Comparison of ENCODE assay signal across 17 mouse cellular contexts in genomic region chr15:7224151-7224775, GRCm38 (mm10).
DNase-seq lines count a peak whose midpoint lies in the region; ATAC-seq and TF ChIP-seq lines count a peak whose summit lies in the region.
"Had no signal": no experiment of that assay in that cellular context is flagged by ENCODE, and none has a peak within 500 bp of the region (broad histone marks: within the 10 kb centered on the region; RNA-seq: fewer than 3 reads in every experiment).

No protein-coding gene starts in this region.

- no peak overlapping the region for H3K4me2 ChIP-seq in forebrain, embryonic 15.5 days (replicated peaks)
- H3K4me2 ChIP-seq in forebrain, embryonic 12.5 days: no peak overlapping the region
- H3K4me2 ChIP-seq in lung, embryonic 14.5 days: peak overlapping the region; percentile 44; the same call in 1 of the 2 replicates
- H3K4me2 ChIP-seq in neural tube, embryonic 15.5 days: no peak overlapping the region
- H3K4me2 ChIP-seq: limb, embryonic 15.5 days had no signal

- H3K27me3 ChIP-seq in forebrain, embryonic 15.5 days: no peaks in the 10 kb centered on the region
- H3K27me3 ChIP-seq in forebrain, embryonic 12.5 days: no peaks in the 10 kb centered on the region
- H3K27me3 ChIP-seq in lung, embryonic 14.5 days (ENCODE audit: insufficient read depth, low read length): no peaks in the 10 kb centered on the region
- no peaks in the 10 kb centered on the region for H3K27me3 ChIP-seq in heart, adult 2 months (ENCODE audit: control insufficient read depth, insufficient read depth, low read length)
- H3K27me3 ChIP-seq in limb, embryonic 10.5 days (ENCODE audit: low read depth, poor library complexity, severe bottlenecking): no peaks in the 10 kb centered on the region
- H3K27me3 ChIP-seq in neural tube, embryonic 15.5 days (replicated peaks): no peaks in the 10 kb centered on the region
- H3K27me3 ChIP-seq: limb, embryonic 15.5 days had no signal

- ATAC-seq in forebrain, embryonic 15.5 days (replicated peaks): peak; percentile 41; the same call in 1 of the 2 replicates
- ATAC-seq in forebrain, embryonic 12.5 days (ENCODE audit: low FRiP score): no peak
- no peak; the same call in 1 of the 2 replicates for ATAC-seq in lung, embryonic 14.5 days (ENCODE audit: insufficient read depth)
- ATAC-seq in neural tube, embryonic 15.5 days (ENCODE audit: low FRiP score): no peak
- no peak for ATAC-seq in megakaryocyte progenitor cell, adult 5-6 weeks (replicated peaks; ENCODE audit: poor library complexity)

- intact Hi-C loops in heart, adult 2 months (cut with DNase I): no loop called here

- no peak for TF ChIP-seq POLR2A in heart, adult 2 months (IDR thresholded peaks at IDR 0.05; ENCODE audit: insufficient read depth, low read depth, low read length)

- no peak overlapping the region for H3K9ac ChIP-seq in forebrain, embryonic 15.5 days (replicated peaks)
- H3K9ac ChIP-seq in forebrain, embryonic 12.5 days: no peak overlapping the region
- no peak overlapping the region for H3K9ac ChIP-seq in lung, embryonic 14.5 days
- H3K9ac ChIP-seq in heart, adult 2 months (ENCODE audit: low read depth, low read length): no peak overlapping the region; the same call in 1 of the 2 replicates
- H3K9ac ChIP-seq in neural tube, embryonic 15.5 days (replicated peaks): no peak overlapping the region
- H3K9ac ChIP-seq: limb, embryonic 15.5 days had no signal

- DNase-seq in lung, embryonic 14.5 days: peak; percentile 59
- DNase-seq in lung, postnatal 36 days: no peak
- DNase-seq in heart, adult 2 months: peak in 1 of 2 experiments; percentile 34
- DNase-seq in limb, embryonic 10.5 days (ENCODE audit: low spot score): no peak
- DNase-seq: cerebellum, adult 9-11 months; kidney, adult 2 months; kidney, postnatal 4 days; right cerebral cortex, postnatal 14 days; thymus, adult 2 months had no signal

- no peak for TF ChIP-seq EP300 in heart, adult 2 months (IDR thresholded peaks at IDR 0.05; ENCODE audit: insufficient read depth, low read depth, low read length)

- no peaks in the 10 kb centered on the region for H3K9me3 ChIP-seq in forebrain, embryonic 15.5 days
- H3K9me3 ChIP-seq in forebrain, embryonic 12.5 days: no peaks in the 10 kb centered on the region
- H3K9me3 ChIP-seq in lung, embryonic 14.5 days (ENCODE audit: low read depth, low read length): no peaks in the 10 kb centered on the region
- no peaks in the 10 kb centered on the region for H3K9me3 ChIP-seq in limb, embryonic 10.5 days (replicated peaks)
- no peaks in the 10 kb centered on the region for H3K9me3 ChIP-seq in neural tube, embryonic 15.5 days (replicated peaks)
- H3K9me3 ChIP-seq: G1E; limb, embryonic 15.5 days had no signal

- H3K27ac ChIP-seq in forebrain, embryonic 15.5 days (replicated peaks): no peak overlapping the region
- H3K27ac ChIP-seq in forebrain, embryonic 12.5 days: no peak overlapping the region
- 0 out of 2 replicates have a peak overlapping the region, but pooled peaks have one; percentile 24 for H3K27ac ChIP-seq in lung, embryonic 14.5 days (ENCODE audit: low read depth)
- peak overlapping the region; percentile 31 for H3K27ac ChIP-seq in heart, adult 2 months
- peak overlapping the region; percentile 21; the same call in 1 of the 2 replicates for H3K27ac ChIP-seq in limb, embryonic 10.5 days
- H3K27ac ChIP-seq in neural tube, embryonic 15.5 days (replicated peaks): no peak overlapping the region
- H3K27ac ChIP-seq: left cerebral cortex, adult 2 months; limb, embryonic 15.5 days had no signal

- no peak for TF ChIP-seq CTCF in lung, embryonic 14.5 days (IDR thresholded peaks at IDR 0.05; ENCODE audit: low read depth)
- no peak for TF ChIP-seq CTCF in heart, adult 2 months (IDR thresholded peaks at IDR 0.05)

- WGBS in forebrain, embryonic 15.5 days: 63% methylated on average over 12 of the region's 12 CpGs
- 80% methylated on average over 12 of the region's 12 CpGs for WGBS in forebrain, embryonic 12.5 days
- 54% methylated on average over 12 of the region's 12 CpGs for WGBS in lung, embryonic 14.5 days
- WGBS in heart, adult 2 months: 44% methylated on average over 12 of the region's 12 CpGs
- 86% methylated on average over 12 of the region's 12 CpGs for WGBS in limb, embryonic 10.5 days
- 80% methylated on average over 12 of the region's 12 CpGs for WGBS in neural tube, embryonic 15.5 days

- H3K36me3 ChIP-seq in forebrain, embryonic 15.5 days: no peaks in the 10 kb centered on the region
- no peaks in the 10 kb centered on the region for H3K36me3 ChIP-seq in forebrain, embryonic 12.5 days (replicated peaks)
- no peaks in the 10 kb centered on the region for H3K36me3 ChIP-seq in lung, embryonic 14.5 days (ENCODE audit: insufficient read depth)
- H3K36me3 ChIP-seq in heart, adult 2 months (ENCODE audit: control insufficient read depth, insufficient read depth, low read length): no peaks in the 10 kb centered on the region
- no peaks in the 10 kb centered on the region for H3K36me3 ChIP-seq in limb, embryonic 10.5 days
- H3K36me3 ChIP-seq in neural tube, embryonic 15.5 days: no peaks in the 10 kb centered on the region
- H3K36me3 ChIP-seq: G1E; limb, embryonic 15.5 days had no signal

- H3K79me2 ChIP-seq in heart, adult 2 months (replicated peaks; ENCODE audit: control insufficient read depth, insufficient read depth, low read length): no peaks in the 10 kb centered on the region

- no peak overlapping the region for H3K4me3 ChIP-seq in forebrain, embryonic 15.5 days
- no peak overlapping the region for H3K4me3 ChIP-seq in forebrain, embryonic 12.5 days (replicated peaks)
- H3K4me3 ChIP-seq in lung, embryonic 14.5 days (ENCODE audit: low read depth, low read length): no peak overlapping the region
- H3K4me3 ChIP-seq in heart, adult 2 months: no peak overlapping the region
- H3K4me3 ChIP-seq in limb, embryonic 10.5 days: no peak overlapping the region
- H3K4me3 ChIP-seq in neural tube, embryonic 15.5 days (replicated peaks): no peak overlapping the region
- H3K4me3 ChIP-seq: left cerebral cortex, adult 2 months; limb, embryonic 15.5 days; myocyte had no signal

- H3K4me1 ChIP-seq in forebrain, embryonic 15.5 days: peaks cover 15% of the 10 kb centered on the region; the same call in 1 of the 2 replicates
- H3K4me1 ChIP-seq in forebrain, embryonic 12.5 days: 0 out of 2 replicates have a peak, but pooled peaks cover 2% of the 10 kb centered on the region
- H3K4me1 ChIP-seq in lung, embryonic 14.5 days (ENCODE audit: insufficient read depth): peaks cover 10% of the 10 kb centered on the region; the same call in 1 of the 2 replicates
- H3K4me1 ChIP-seq in heart, adult 2 months (ENCODE audit: control insufficient read depth, insufficient read depth, low read length): peaks cover 7% of the 10 kb centered on the region
- H3K4me1 ChIP-seq in limb, embryonic 10.5 days: peaks cover 28% of the 10 kb centered on the region
- H3K4me1 ChIP-seq in neural tube, embryonic 15.5 days: no peaks in the 10 kb centered on the region

Comparison
In these comparisons a context has a peak if more than half of its experiments do, and no peak if none do; other contexts are left out.
1. H3K27ac ChIP-seq: peak in lung, embryonic 14.5 days (single experiment), heart, adult 2 months (single experiment) and limb, embryonic 10.5 days (single experiment); none in forebrain, embryonic 15.5 days (single experiment), forebrain, embryonic 12.5 days (single experiment) and neural tube, embryonic 15.5 days (single experiment).